Mouse (Mus musculus) cerebellum, adult 11 months (tissue): Measurements from ENCODE around the gene Sh2b1.
A peak's percentile ranks its signal among the peaks of the same experiment; 100 is the strongest.
"Not testable (repeated sequence)": the region's sequence is repeated elsewhere in the genome, so short reads cannot be mapped to it uniquely, and the experiment has no call there.

Experiments used
- DNase-seq: peaks from one replicate; pipeline ENCODE4 v3.0.0; 2022

The Sh2b1 gene

DNA sequence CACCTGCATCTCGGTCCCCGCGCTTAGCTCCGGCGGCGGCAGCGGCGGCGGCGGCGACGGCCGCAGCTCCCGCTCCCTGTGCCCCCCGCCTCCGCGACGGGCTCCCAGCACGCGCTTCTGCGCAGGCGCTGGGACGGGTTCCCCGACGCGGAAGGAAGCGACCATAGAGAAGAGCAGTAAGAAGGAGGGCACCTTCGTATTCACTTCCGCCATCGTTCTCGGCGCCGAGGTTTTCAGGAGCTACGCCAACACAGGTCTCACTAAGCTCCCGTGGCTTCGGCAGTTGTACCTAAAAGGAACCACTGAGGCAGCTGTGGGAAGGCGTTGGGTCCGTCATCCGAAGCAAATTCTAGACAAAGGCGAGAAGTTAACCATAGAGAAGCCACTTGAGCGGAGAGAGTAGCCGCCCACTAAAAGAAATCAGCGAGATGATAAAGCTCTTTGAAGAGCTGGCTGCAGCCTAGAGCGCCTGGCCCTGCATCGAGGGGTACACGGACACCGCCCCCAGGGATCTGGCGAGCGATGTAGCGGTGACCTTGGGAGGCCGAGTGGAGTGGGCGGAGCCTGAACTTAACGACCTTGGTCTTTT, at the start of gene Sh2b1:
Gene Sh2b1 (minus strand): TSS at position 432 of the 589 bp plus-strand sequence.
- DNase-seq, result peak; percentile 88

GRCm38 (mm10) chr7:126523316-126523715, 48.1 kb upstream of the Sh2b1 start:
- DNase-seq, result no peak

DNA sequence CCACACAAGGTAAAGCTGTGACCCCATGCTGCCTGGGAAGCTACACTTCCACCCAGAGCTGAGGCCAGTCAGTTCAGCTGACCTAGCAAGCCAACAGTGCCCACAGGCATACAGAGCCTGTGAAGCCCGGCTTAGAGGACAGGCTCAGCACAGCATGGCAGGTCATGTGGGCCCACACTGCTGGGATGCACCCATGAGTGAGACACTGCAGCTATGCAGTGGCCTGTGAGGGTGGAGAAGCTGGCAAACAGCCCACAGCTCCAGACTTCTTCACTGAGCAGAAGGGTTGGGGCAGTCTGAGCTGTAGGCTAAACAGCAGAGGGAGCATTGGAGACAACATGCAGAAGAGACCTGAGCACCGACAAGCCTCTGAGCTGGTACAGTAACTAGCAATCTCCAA, 44.3 kb upstream of the Sh2b1 start:
- DNase-seq, result no peak

DNA sequence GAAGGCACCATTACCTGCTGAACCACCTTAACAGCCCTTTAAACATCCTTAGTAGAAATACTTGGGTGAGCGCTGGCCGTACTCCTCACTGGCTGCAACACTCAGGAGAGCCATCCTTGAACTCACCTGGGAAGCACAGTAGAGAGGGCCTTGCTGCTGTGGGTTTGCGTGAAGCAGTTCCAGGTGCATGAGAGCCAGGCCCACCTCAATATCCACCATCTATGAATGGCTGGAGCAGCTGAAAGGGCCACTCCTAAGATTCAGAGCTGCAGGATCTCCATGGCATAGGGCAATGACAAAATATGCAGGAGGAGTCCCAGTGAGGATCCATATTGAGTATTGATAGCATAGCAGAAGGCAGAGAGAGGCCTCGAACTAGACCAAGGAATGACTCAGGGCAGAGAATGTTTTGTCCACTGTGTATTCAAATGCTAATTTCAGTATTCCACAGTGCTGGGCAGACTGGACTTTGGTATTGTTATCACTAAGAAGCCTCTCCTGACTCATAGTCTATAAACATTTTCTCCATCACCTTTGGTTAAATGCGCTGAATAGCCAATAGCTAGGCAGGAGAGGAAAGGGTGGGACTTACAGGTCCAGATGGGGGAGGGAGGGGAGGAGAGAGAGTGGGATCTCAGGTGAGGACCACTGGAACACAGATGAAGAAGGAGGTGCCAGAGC, 43.2 kb upstream of the Sh2b1 start:
- DNase-seq, result no peak

- DNase-seq, result no peak
These were observed 36.1 kb upstream of the Sh2b1 start for GRCm38 (mm10) chr7:126511287-126511686.

GRCm38 (mm10) chr7:126507126-126507778, 32.0 kb upstream of the Sh2b1 start:
- DNase-seq, result no peak

DNA sequence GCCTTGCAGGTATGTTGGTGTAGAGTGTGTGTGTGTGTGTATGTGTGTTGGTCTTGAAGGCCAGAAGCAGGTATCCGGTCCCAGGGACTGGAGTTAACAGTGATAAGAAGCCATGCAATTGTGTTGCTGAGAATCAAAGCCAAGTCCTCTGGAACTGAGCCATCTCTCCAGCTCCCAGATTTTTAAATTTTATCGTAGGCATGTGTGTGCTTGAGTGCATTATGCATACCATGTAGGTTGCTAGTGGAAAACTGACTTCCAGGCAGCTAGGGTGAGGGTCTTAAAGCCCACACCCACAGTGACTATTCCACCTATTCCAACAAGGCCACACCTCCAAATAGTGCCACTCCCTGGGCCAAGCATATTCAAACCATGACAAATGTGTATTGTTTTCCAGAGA, 29.7 kb upstream of the Sh2b1 start:
- no peak for DNase-seq

GRCm38 (mm10) chr7:126503273-126503878, 28.2 kb upstream of the Sh2b1 start, which contains the start of gene Atxn2l:
Gene Atxn2l, minus strand, starts transcription at chr7:126503437.
- DNase-seq, result peak; percentile 99

DNA sequence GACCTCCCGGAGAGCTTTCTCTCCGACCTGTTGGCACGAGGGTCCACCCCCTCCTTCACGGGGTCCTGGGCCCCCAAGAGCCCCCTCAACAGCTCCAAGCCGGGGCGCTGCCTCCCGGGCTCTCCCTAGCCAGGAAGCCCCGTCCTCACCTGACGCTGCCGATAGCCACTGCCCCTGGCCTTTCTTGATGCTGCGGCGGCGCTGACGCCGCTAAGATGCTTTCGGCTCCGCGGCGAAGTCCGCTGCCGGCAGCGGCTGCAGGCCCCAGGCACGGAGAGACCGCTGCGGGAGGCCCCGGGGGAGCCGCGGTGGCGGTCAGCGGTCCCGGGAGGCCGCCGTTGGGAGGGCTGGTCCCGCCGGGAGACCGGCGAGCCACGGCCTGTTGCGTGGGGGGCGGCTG, 27.5 kb upstream of the Sh2b1 start:
- no peak for DNase-seq

- DNase-seq, result peak; percentile 93
These were observed 27.0 kb upstream of the Sh2b1 start for GRCm38 (mm10) chr7:126502023-126502741.

- no peak for DNase-seq
These were observed 26.4 kb upstream of the Sh2b1 start for GRCm38 (mm10) chr7:126501684-126502022.

DNA sequence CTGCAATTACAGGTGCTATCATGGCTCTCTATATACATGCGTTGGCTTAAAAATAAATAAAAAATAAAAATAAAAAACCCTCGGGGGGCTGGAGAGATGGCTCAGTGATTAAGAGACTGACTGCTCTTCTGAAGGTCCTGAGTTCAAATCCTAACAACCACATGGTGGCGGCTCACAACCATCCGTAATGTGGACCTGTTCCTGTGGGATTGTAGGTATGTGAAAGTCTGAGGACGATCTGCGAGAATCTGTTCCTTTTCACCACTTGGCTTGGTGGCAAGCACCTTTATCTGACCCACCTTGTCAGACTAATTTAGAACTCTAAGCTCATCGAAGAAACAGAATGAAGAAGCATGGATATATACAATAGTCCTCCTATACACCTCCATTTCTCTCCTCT, 24.2 kb upstream of the Sh2b1 start:
- DNase-seq, result no peak

- DNase-seq, result no peak
These were observed 22.7 kb upstream of the Sh2b1 start for GRCm38 (mm10) chr7:126497966-126498365.

DNA sequence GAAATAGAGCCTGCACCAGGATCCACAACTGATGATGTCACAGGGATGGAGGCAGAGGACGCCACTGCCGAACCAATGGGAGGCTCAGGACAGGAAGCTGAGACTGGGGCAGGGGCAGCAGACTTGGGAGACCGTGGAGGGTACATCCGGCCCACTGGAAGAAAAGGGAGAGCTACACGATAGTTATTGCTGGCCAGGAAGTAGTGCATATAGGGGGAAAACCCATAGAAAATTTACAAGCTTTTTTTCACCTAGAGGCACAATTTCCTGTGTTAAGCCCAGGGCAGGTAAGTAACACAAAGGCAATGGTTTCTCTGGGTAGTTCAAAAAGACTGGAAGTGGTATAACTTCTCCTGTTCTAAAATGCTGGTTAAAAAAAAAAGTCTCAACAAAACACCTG, 21.3 kb upstream of the Sh2b1 start:
- no peak for DNase-seq

DNA sequence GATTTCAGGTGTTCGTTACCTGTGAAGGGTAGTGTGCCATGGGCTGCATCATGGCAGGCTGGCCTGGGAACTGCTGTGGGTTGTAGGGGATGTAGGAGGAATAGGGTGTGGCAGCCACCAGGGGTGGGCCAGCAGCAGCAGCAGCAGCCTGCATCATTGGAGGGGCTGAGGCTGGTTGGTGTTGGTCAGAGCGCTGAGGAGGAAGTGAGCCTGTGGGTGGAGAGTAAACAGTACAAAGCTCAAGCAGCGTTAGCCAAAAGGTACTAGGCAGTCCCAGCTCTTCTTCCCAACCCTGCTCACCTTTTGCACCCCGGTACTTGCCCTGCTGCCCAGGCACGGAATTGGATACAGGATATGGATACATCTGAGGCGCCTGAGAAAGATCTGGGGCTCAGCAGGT, 18.9 kb upstream of the Sh2b1 start:
- no peak for DNase-seq

DNA sequence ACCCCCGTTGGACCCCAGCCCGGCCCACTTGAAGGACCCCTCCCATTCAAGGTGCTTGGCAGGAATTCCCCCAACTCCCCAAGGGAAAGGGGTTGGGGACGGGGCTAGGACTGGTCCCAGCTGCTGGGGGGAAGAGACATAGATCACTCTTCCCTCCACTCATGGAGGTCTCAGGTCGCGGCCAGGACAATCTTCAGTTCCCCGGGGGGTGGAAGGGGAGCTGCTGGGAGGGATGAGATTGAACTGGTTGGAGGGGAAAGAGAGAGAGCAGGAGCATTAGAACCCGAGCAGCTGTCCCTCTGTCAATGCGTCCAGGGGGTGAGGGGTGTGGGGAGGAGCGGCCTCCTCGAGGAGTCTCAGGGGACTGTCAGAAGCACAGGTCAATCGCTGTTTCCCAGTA, 16.7 kb upstream of the Sh2b1 start:
- DNase-seq, result no peak

DNA sequence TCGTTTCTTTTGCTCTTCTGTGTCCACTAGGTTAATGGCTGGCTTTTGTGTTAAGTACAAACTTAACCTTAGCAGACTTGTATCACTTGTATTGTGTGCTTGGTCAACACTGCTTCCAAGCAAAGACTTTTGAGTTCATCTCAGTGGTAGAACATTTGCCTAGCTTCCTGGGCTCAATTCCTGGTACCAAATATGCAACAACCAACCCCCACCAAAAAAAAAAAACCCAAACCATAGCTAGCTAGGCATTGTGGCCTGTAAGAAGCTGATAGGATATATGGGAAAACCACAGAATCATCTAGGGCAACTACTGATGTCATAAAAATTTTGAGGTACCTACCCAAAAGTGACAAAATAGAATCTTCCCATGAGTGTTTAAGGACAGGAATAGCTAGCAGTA, 15.8 kb upstream of the Sh2b1 start:
- no peak for DNase-seq

DNA sequence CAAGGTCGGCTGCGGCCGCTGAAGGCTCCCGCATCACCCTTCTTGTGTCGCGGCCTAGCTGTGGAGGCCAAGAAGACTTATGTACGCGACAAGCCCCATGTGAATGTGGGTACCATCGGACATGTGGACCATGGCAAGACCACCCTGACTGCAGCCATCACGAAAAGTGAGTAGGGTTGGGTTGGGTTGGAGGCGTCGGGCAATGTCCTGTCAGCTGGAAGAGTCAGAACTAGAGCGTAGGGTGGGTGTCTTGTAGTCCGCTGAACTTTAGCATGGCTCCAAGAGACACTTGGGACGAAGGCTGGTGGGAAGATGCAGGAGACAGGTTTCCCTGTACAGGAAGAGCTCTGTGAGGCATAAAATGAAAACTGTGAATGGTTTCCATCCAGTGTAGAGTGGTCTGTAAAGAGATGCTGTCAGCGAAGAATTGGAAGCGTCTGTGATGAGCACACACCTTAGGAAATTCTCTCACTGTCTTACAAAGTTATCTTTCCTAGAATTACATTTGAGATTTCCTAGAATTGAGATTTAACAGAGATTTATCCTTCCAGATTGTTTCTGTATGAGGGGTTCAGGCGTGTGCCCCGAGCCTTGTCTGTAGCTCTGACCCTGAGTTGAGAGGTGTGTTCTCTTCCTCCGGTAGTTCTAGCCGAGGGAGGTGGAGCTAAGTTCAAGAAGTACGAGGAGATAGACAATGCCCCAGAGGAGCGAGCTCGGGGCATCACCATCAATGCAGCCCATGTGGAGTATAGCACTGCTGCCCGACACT, 12.6 kb upstream of the Sh2b1 start:
- not testable (repeated sequence) for DNase-seq

DNA sequence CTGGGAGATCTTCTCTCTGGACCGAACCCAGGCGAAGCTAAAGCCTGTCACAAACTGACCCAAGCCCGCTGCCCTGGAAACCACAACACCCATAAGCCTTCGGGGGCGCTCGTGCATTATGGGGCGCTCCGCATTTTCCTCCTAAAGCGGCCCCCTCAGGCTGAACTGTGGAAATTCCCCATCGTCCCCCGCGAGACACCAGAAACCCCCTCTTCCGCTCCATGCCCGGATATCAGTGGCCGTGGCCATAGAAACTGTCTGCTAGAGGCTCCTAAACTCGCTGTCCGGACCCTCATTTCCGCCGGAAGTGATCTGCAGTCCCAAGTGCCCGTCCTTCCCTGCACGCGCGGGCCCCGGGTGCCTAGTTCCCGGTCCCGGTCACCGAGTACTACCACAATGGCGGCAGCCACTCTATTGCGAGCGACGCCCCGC, 11.8 kb upstream of the Sh2b1 start, which contains the start of gene Tufm:
Gene Tufm (plus strand): TSS at position 310 of the 432 bp plus-strand sequence.
- DNase-seq, result peak; percentile 96

DNA sequence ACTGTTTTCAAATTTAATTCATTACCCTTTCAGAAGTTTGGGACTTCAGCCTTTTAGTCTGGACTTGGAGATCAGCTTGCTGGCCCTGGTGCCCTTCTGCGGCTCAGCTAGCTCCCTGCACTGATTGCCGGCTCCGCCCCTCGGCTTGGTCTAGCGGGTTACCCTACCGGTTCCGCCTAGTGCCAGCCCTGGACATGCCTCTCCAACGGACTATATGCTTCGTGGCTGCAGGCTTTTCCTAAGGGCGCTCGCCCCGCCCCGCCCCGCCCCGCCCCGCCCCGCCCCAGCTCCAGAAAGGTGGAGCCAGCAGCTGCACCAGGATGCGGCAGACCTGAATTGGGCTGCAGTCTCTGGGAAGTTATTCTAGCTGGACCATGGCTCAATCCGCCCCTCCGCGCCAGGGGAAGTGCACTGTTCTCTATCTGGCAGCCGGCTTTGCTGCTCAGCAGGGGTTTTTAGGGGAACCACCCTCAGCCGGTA, 7.2 kb upstream of the Sh2b1 start:
- peak; percentile 77 for DNase-seq

DNA sequence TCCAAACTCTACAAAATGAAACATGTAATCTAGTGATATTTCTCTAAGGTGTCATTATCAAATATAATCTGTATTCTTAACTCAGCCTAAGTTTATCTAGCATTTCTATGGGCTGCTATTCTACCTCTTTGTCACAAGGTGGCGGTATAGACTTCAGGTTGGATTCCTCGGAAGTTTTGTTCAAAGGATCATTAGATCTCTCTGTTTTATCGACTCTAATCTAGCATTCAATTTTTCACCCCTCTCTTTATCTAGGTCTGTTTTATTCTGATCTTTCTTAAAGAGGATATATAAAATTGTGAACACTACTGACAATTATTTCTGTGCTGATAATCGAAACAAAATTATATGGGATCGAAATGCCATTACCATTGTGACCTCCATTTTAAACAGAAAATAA, 6.5 kb upstream of the Sh2b1 start:
- no peak for DNase-seq

- peak; percentile 49 for DNase-seq
These were observed 703 bp downstream of the Sh2b1 start for GRCm38 (mm10) chr7:126474486-126474955.
